Mouse (Mus musculus) liver, embryonic 11.5 days (tissue): Measurements from ENCODE around the gene Spag17. TPM values are rescaled to one million over a fixed set of nuclear protein-coding genes. Genes with fewer than 3 reads are reported as not detected.

Experiments used
- ATAC-seq: fragments of 200-750 bp; cut with Nextera tagmentation; replicated peaks from 2 replicates; pipeline ENCODE4 v1.8.0; 2017; ENCODE audit warnings: moderate number of reproducible peaks, mild to moderate bottlenecking, moderate TSS enrichment, moderate library complexity; ENCODE audit not compliant: low FRiP score
- DNase-seq: peaks from one replicate; pipeline ENCODE4 v3.0.0-alpha.2; 2017; ENCODE audit warnings: low spot score
- H3K27ac ChIP-seq: fragments of 300-500 bp; sonication (generic); 2 replicates; pipeline ENCODE4 v1.5.1; 2014; ENCODE audit warnings: mild to moderate bottlenecking, low read depth, low read length, control low read depth
- H3K27me3 ChIP-seq: fragments of 300-500 bp; sonication (generic); replicated peaks from 2 replicates; pipeline ENCODE4 v1.6.1; 2014; ENCODE audit warnings: low read length, mixed read lengths; ENCODE audit not compliant: control insufficient read depth, insufficient read depth
- H3K36me3 ChIP-seq: fragments of 300-500 bp; sonication (generic); 2 replicates; pipeline ENCODE4 v1.6.1; 2014; ENCODE audit warnings: mild to moderate bottlenecking, low read length, moderate library complexity, mixed read lengths; ENCODE audit not compliant: control insufficient read depth, insufficient read depth
- H3K4me1 ChIP-seq: fragments of 300-500 bp; sonication (generic); replicated peaks from 2 replicates; pipeline ENCODE4 v1.6.1; 2014; ENCODE audit warnings: low read length, mixed read lengths; ENCODE audit not compliant: control insufficient read depth, insufficient read depth
- H3K4me2 ChIP-seq: fragments of 300-500 bp; sonication (generic); 2 replicates; pipeline ENCODE4 v1.6.1; 2014; ENCODE audit warnings: mild to moderate bottlenecking, control low read depth, moderate library complexity
- H3K4me3 ChIP-seq: fragments of 300-500 bp; sonication (generic); 2 replicates; pipeline ENCODE4 v1.5.1; 2014; ENCODE audit warnings: low read depth, low read length, control low read depth
- H3K9ac ChIP-seq: fragments of 300-500 bp; sonication (generic); 2 replicates; pipeline ENCODE4 v1.6.1; 2014; ENCODE audit warnings: low read depth, low read length, control low read depth
- H3K9me3 ChIP-seq: fragments of 300-500 bp; sonication (generic); 2 replicates; pipeline ENCODE4 v1.6.1; 2016; ENCODE audit warnings: low read length, inconsistent platforms, mixed read lengths; ENCODE audit not compliant: control insufficient read depth
- WGBS: fragments of 180-500 bp; shearing (Covaris S2); extraction: QIAGEN DNeasy Blood & Tissue Kit; methylation state at CpG from one replicate; pipeline ENCODE4 v1.1.7; 2014; 5-methylcytosine and 5-hydroxymethylcytosine counted together
- polyA plus RNA-seq: library from polyadenylated mRNA; unstranded; fragments of >200 nt; fragmentation: Nextera tagmentation; extraction: Ambion mirVana; gene quantifications from 2 replicates; pipeline ENCODE4 v1.2.1, GENCODE M21; 2014

Spag17 gene
- polyA plus RNA-seq, 1 experiment from 2014 or later: not detected

- no peak for ATAC-seq
- no peak overlapping the region for H3K4me3 ChIP-seq
- WGBS: 77% methylated on average over 1 of the region's 1 CpGs
- no peak overlapping the region for H3K27ac ChIP-seq
- no peak overlapping the region for H3K9ac ChIP-seq
- H3K4me1 ChIP-seq: no peaks in the 10 kb centered on the region
- H3K36me3 ChIP-seq: no peaks in the 10 kb centered on the region
- H3K27me3 ChIP-seq: no peaks in the 10 kb centered on the region
- H3K9me3 ChIP-seq: no peaks in the 10 kb centered on the region
- no peak overlapping the region for H3K4me2 ChIP-seq
- no peak for DNase-seq
These were observed 119.5 kb downstream of the Spag17 start for GRCm38 (mm10) chr3:100004676-100005075.

DNA sequence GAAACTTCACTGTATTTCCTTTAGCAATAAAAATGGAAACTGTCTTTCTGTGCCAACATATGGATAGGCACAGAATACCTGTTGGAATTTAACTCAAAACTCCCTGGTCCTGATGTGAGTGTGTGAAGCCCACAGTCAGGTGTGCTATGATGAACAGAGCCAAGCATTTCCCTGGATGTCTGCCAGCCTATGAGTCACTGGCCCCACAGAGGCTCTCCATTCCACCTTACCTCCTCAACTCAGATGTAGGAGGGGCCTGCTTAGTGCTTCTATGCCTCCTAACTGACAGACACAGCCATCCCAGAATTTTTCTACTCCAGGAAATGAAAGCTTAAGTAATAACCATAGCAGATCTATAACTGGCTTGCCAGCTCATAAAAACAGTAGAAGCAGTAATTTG is 124.6 kb downstream of the Spag17 start:
- DNase-seq (no peak), ATAC-seq (no peak)
- Histone ChIP-seq H3K36me3 (no peaks in the 10 kb centered on the region), H3K9ac (no peak overlapping the region), H3K4me1 (no peaks in the 10 kb centered on the region), H3K4me2 (no peak overlapping the region), H3K9me3 (no peaks in the 10 kb centered on the region), H3K27me3 (no peaks in the 10 kb centered on the region), H3K4me3 (no peak overlapping the region), H3K27ac (no peak overlapping the region)

DNA sequence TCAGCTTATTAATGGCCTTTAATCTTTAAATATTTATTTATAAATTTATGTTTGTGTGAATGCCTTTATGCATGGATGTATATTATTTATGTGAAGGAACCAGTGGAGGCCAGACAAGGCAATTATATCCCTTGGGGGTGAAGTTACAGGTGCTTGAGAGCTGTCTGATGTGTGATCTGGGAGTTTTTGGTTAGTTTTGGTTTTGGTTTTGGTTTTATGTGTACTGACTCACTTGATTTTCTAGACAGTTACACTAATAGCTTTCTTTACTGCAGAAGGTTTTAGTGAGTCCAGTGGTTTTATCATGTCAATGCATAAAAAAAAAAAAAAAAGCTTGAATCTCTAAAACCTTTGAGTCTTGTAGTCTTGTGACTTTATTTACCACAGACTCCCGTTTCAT is 128.9 kb downstream of the Spag17 start:
- H3K27me3 ChIP-seq: no peaks in the 10 kb centered on the region
- H3K4me2 ChIP-seq: no peak overlapping the region
- H3K4me3 ChIP-seq: no peak overlapping the region
- ATAC-seq (no peak), DNase-seq (no peak)
- H3K9me3 ChIP-seq: no peaks in the 10 kb centered on the region
- H3K9ac ChIP-seq: no peak overlapping the region
- WGBS: 77% methylated on average over 1 of the region's 1 CpGs
- H3K36me3 ChIP-seq: no peaks in the 10 kb centered on the region
- no peaks in the 10 kb centered on the region for H3K4me1 ChIP-seq
- no peak overlapping the region for H3K27ac ChIP-seq

DNA sequence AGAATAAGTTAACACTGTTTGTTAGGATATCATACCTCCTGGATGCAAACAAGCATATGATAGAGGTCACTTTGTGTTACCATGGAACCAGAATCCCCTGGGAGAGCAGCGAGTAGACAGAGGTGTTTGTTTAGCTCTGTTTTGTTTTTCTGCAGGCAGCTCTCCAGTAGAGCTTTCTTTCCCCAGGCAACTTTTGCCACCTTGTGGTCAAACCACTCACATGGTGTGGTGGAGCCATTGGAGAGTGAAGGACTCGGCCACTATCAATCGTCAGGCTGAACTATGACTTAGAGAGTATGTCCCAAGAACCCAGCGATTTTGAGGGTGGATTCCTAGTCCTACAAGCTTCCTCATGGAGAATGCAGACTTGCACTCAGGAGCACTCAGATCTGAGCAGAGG is 146.1 kb downstream of the Spag17 start:
- DNase-seq: no peak

GRCm38 (mm10) chr3:100032969-100033368 is 147.8 kb downstream of the Spag17 start:
- DNase-seq: no peak
- no peaks in the 10 kb centered on the region for H3K9me3 ChIP-seq
- no peaks in the 10 kb centered on the region for H3K4me1 ChIP-seq
- WGBS: 76% methylated on average over 1 of the region's 1 CpGs
- H3K27me3 ChIP-seq: no peaks in the 10 kb centered on the region
- H3K4me2 ChIP-seq: no peak overlapping the region
- no peak overlapping the region for H3K4me3 ChIP-seq
- H3K27ac ChIP-seq: no peak overlapping the region
- no peaks in the 10 kb centered on the region for H3K36me3 ChIP-seq
- no peak overlapping the region for H3K9ac ChIP-seq
- ATAC-seq: no peak

More for the DNA sequence above, 146.1 kb downstream of the Spag17 start:
- Histone ChIP-seq H3K27ac (no peak overlapping the region), H3K4me2 (no peak overlapping the region), H3K36me3 (no peaks in the 10 kb centered on the region), H3K9ac (no peak overlapping the region), H3K4me3 (no peak overlapping the region), H3K27me3 (no peaks in the 10 kb centered on the region), H3K9me3 (no peaks in the 10 kb centered on the region), H3K4me1 (no peaks in the 10 kb centered on the region)
- ATAC-seq: no peak
- WGBS: 57% methylated on average over 4 of the region's 4 CpGs

- Histone ChIP-seq H3K9ac (no peak overlapping the region), H3K27ac (no peak overlapping the region), H3K36me3 (no peaks in the 10 kb centered on the region), H3K9me3 (no peaks in the 10 kb centered on the region), H3K4me1 (no peaks in the 10 kb centered on the region), H3K4me3 (no peak overlapping the region), H3K4me2 (no peak overlapping the region), H3K27me3 (no peaks in the 10 kb centered on the region)
- WGBS: 73% methylated on average over 4 of the region's 4 CpGs
- no peak for ATAC-seq
- no peak for DNase-seq
These were observed 149.3 kb downstream of the Spag17 start for GRCm38 (mm10) chr3:100034366-100034956.

- no peak overlapping the region for H3K4me2 ChIP-seq
- no peaks in the 10 kb centered on the region for H3K36me3 ChIP-seq
- H3K27ac ChIP-seq: no peak overlapping the region
- no peak overlapping the region for H3K9ac ChIP-seq
- H3K4me3 ChIP-seq: no peak overlapping the region
- DNase-seq (no peak), ATAC-seq (no peak)
- H3K4me1 ChIP-seq: no peaks in the 10 kb centered on the region
- 80% methylated on average over 3 of the region's 3 CpGs for WGBS
- H3K27me3 ChIP-seq: no peaks in the 10 kb centered on the region
- 0 out of 2 replicates have a peak, but pooled peaks cover 2% of the 10 kb centered on the region for H3K9me3 ChIP-seq
These were observed 149.9 kb downstream of the Spag17 start for GRCm38 (mm10) chr3:100035097-100035496.

DNA sequence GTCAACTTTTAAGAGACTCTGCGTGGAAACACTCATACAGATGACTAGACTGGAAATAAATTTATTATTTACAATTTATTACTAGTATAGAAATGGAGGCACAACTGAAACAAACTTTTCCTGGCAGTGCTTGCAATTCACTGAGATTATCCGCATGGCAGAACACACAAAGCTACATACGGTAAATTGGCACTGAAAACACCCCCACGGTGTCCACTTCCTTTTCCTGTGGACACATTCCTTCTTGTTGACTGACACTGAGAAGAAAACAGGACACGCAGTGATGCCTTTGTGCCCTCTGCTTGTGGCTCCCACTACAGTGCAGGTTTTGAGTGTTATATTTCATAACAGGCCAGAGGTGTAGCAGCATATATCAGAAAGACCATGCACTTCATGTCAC is 151.6 kb downstream of the Spag17 start:
- no peak for ATAC-seq
- 65% methylated on average over 5 of the region's 5 CpGs for WGBS
- no peak overlapping the region for H3K27ac ChIP-seq
- H3K9me3 ChIP-seq: 0 out of 2 replicates have a peak, but pooled peaks cover 2% of the 10 kb centered on the region
- no peaks in the 10 kb centered on the region for H3K36me3 ChIP-seq
- DNase-seq: no peak
- no peaks in the 10 kb centered on the region for H3K27me3 ChIP-seq
- H3K4me3 ChIP-seq: no peak overlapping the region
- no peak overlapping the region for H3K9ac ChIP-seq
- H3K4me1 ChIP-seq: no peaks in the 10 kb centered on the region
- H3K4me2 ChIP-seq: no peak overlapping the region

- 77% methylated on average over 1 of the region's 1 CpGs for WGBS
- DNase-seq: no peak
- no peak for ATAC-seq
These were observed 189.2 kb downstream of the Spag17 start for GRCm38 (mm10) chr3:100074406-100074805.

More at GRCm38 (mm10) chr3:100074406-100074805, 189.2 kb downstream of the Spag17 start:
- Histone ChIP-seq H3K9ac (no peak overlapping the region), H3K4me2 (no peak overlapping the region), H3K36me3 (no peaks in the 10 kb centered on the region), H3K4me1 (no peaks in the 10 kb centered on the region), H3K27ac (no peak overlapping the region), H3K9me3 (no peaks in the 10 kb centered on the region), H3K27me3 (no peaks in the 10 kb centered on the region), H3K4me3 (no peak overlapping the region)
